Mouse (Mus musculus): Measurements from ENCODE around the gene Antxr1. TPM values are rescaled to one million over a fixed set of nuclear protein-coding genes. Genes with fewer than 3 reads are reported as not detected.

Antxr1 gene
- polyA plus RNA-seq, 1 experiment from 2014 or later, result 6.5 TPM

- no peak overlapping the region for H3K9ac ChIP-seq (ENCODE audit: low read length)
Observed at GRCm38 (mm10) chr6:87123973-87124372, 211.6 kb downstream of the Antxr1 start.

GRCm38 (mm10) chr6:87123406-87123805 lies 212.2 kb downstream of the Antxr1 start:
- H3K4me1 ChIP-seq (ENCODE audit: control insufficient read depth in 2 of 2, insufficient read depth in 2 of 2, low read length in 2 of 2), result peaks cover 7 to 8% of the 10 kb centered on the region in 2 experiments; a peak in 3 of 4 replicates
- H3K36me3 ChIP-seq (ENCODE audit: control insufficient read depth, insufficient read depth, low read length), result no peaks in the 10 kb centered on the region
- peaks cover 2% of the 10 kb centered on the region; the same call in 1 of the 2 replicates for H3K9me3 ChIP-seq (ENCODE audit: control insufficient read depth, low read length)
- no peak overlapping the region for H3K27ac ChIP-seq (replicated peaks in 1 of 2; ENCODE audit: control insufficient read depth in 1 of 2, insufficient read depth in 1 of 2, low read depth in 2 of 2, low read length in 2 of 2)
- no peak overlapping the region for H3K9ac ChIP-seq (ENCODE audit: low read length)
- 80% methylated on average over 6 of the region's 6 CpGs for WGBS
- H3K4me3 ChIP-seq (ENCODE audit: control insufficient read depth in 1 of 2, insufficient read depth in 1 of 2, low read depth in 1 of 2, low read length in 2 of 2), result no peak overlapping the region
- H3K27me3 ChIP-seq (ENCODE audit: control insufficient read depth, insufficient read depth, low read length), result no peaks in the 10 kb centered on the region
- ATAC-seq (ENCODE audit: insufficient number of reproducible peaks, insufficient read depth, low FRiP score, low read depth), result no peak
- no peak overlapping the region for H3K4me2 ChIP-seq (ENCODE audit: low read length)

More at GRCm38 (mm10) chr6:87123973-87124372, 211.6 kb downstream of the Antxr1 start:
- Histone ChIP-seq H3K9me3 (ENCODE audit: control insufficient read depth, low read length) (peaks cover 2% of the 10 kb centered on the region; the same call in 1 of the 2 replicates), H3K4me1 (ENCODE audit: control insufficient read depth in 2 of 2, insufficient read depth in 2 of 2, low read length in 2 of 2) (peaks cover 7 to 8% of the 10 kb centered on the region in 2 experiments; a peak in 3 of 4 replicates), H3K4me3 (ENCODE audit: control insufficient read depth in 1 of 2, insufficient read depth in 1 of 2, low read depth in 1 of 2, low read length in 2 of 2) (no peak overlapping the region), H3K36me3 (ENCODE audit: control insufficient read depth, insufficient read depth, low read length) (no peaks in the 10 kb centered on the region), H3K27ac (replicated peaks in 1 of 2; ENCODE audit: control insufficient read depth in 1 of 2, insufficient read depth in 1 of 2, low read depth in 2 of 2, low read length in 2 of 2) (no peak overlapping the region), H3K27me3 (ENCODE audit: control insufficient read depth, insufficient read depth, low read length) (no peaks in the 10 kb centered on the region), H3K4me2 (ENCODE audit: low read length) (no peak overlapping the region)
- 69% methylated on average over 4 of the region's 4 CpGs for WGBS
- ATAC-seq (ENCODE audit: insufficient number of reproducible peaks, insufficient read depth, low FRiP score, low read depth), result no peak

GRCm38 (mm10) chr6:87121961-87122360 lies 213.7 kb downstream of the Antxr1 start:
- no peak overlapping the region for H3K9ac ChIP-seq (ENCODE audit: low read length)
- no peaks in the 10 kb centered on the region for H3K27me3 ChIP-seq (ENCODE audit: control insufficient read depth, insufficient read depth, low read length)
- no peaks in the 10 kb centered on the region for H3K36me3 ChIP-seq (ENCODE audit: control insufficient read depth, insufficient read depth, low read length)
- H3K9me3 ChIP-seq (ENCODE audit: control insufficient read depth, low read length), result peaks cover 2% of the 10 kb centered on the region; the same call in 1 of the 2 replicates
- whole genome bisulfite sequencing, result 68% methylated on average over 7 of the region's 7 CpGs
- H3K4me3 ChIP-seq (ENCODE audit: control insufficient read depth in 1 of 2, insufficient read depth in 1 of 2, low read depth in 1 of 2, low read length in 2 of 2), result no peak overlapping the region
- no peak for ATAC-seq (ENCODE audit: insufficient number of reproducible peaks, insufficient read depth, low FRiP score, low read depth)
- H3K4me2 ChIP-seq (ENCODE audit: low read length), result no peak overlapping the region
- no peak overlapping the region for H3K27ac ChIP-seq (replicated peaks in 1 of 2; ENCODE audit: control insufficient read depth in 1 of 2, insufficient read depth in 1 of 2, low read depth in 2 of 2, low read length in 2 of 2)
- H3K4me1 ChIP-seq (ENCODE audit: control insufficient read depth in 2 of 2, insufficient read depth in 2 of 2, low read length in 2 of 2), result peaks cover under 1 to 5% of the 10 kb centered on the region in 2 experiments; a peak in 3 of 4 replicates

- Histone ChIP-seq H3K4me2 (ENCODE audit: low read length) (no peak overlapping the region), H3K9ac (ENCODE audit: low read length) (no peak overlapping the region), H3K27me3 (ENCODE audit: control insufficient read depth, insufficient read depth, low read length) (no peaks in the 10 kb centered on the region), H3K27ac (replicated peaks in 1 of 2; ENCODE audit: control insufficient read depth in 1 of 2, insufficient read depth in 1 of 2, low read depth in 2 of 2, low read length in 2 of 2) (no peak overlapping the region), H3K36me3 (ENCODE audit: control insufficient read depth, insufficient read depth, low read length) (no peaks in the 10 kb centered on the region), H3K9me3 (ENCODE audit: control insufficient read depth, low read length) (peaks cover 2% of the 10 kb centered on the region; the same call in 1 of the 2 replicates), H3K4me1 (ENCODE audit: control insufficient read depth in 2 of 2, insufficient read depth in 2 of 2, low read length in 2 of 2) (peaks cover 0 to 5% of the 10 kb centered on the region in 2 experiments; a peak in 1 of 4 replicates), H3K4me3 (ENCODE audit: control insufficient read depth in 1 of 2, insufficient read depth in 1 of 2, low read depth in 1 of 2, low read length in 2 of 2) (no peak overlapping the region)
- WGBS, result 84% methylated on average over 6 of the region's 6 CpGs
- no peak for ATAC-seq (ENCODE audit: insufficient number of reproducible peaks, insufficient read depth, low FRiP score, low read depth)
Observed at GRCm38 (mm10) chr6:87120661-87121060, 215.0 kb downstream of the Antxr1 start.

GRCm38 (mm10) chr6:87119975-87120374 lies 215.6 kb downstream of the Antxr1 start:
- ATAC-seq (ENCODE audit: insufficient number of reproducible peaks, insufficient read depth, low FRiP score, low read depth), result no peak
- 45% methylated on average over 4 of the region's 4 CpGs for WGBS
- H3K4me1 ChIP-seq (ENCODE audit: control insufficient read depth in 2 of 2, insufficient read depth in 2 of 2, low read length in 2 of 2), result peaks cover 0 to 5% of the 10 kb centered on the region in 2 experiments; a peak in 1 of 4 replicates
- H3K9ac ChIP-seq (ENCODE audit: low read length), result no peak overlapping the region
- no peak overlapping the region for H3K4me2 ChIP-seq (ENCODE audit: low read length)
- H3K36me3 ChIP-seq (ENCODE audit: control insufficient read depth, insufficient read depth, low read length), result no peaks in the 10 kb centered on the region
- no peak overlapping the region for H3K27ac ChIP-seq (replicated peaks in 1 of 2; ENCODE audit: control insufficient read depth in 1 of 2, insufficient read depth in 1 of 2, low read depth in 2 of 2, low read length in 2 of 2)
- no peaks in the 10 kb centered on the region for H3K27me3 ChIP-seq (ENCODE audit: control insufficient read depth, insufficient read depth, low read length)
- no peak overlapping the region for H3K4me3 ChIP-seq (ENCODE audit: control insufficient read depth in 1 of 2, insufficient read depth in 1 of 2, low read depth in 1 of 2, low read length in 2 of 2)
- H3K9me3 ChIP-seq (ENCODE audit: control insufficient read depth, low read length), result peaks cover 2% of the 10 kb centered on the region; the same call in 1 of the 2 replicates

GRCm38 (mm10) chr6:87119066-87119837 lies 216.4 kb downstream of the Antxr1 start:
- no peaks in the 10 kb centered on the region for H3K27me3 ChIP-seq (ENCODE audit: control insufficient read depth, insufficient read depth, low read length)
- no peak overlapping the region for H3K27ac ChIP-seq (replicated peaks in 1 of 2; ENCODE audit: control insufficient read depth in 1 of 2, insufficient read depth in 1 of 2, low read depth in 2 of 2, low read length in 2 of 2)
- H3K9me3 ChIP-seq (ENCODE audit: control insufficient read depth, low read length), result peaks cover 2% of the 10 kb centered on the region; the same call in 1 of the 2 replicates
- no peak overlapping the region for H3K9ac ChIP-seq (ENCODE audit: low read length)
- no peak overlapping the region for H3K4me2 ChIP-seq (ENCODE audit: low read length)
- H3K36me3 ChIP-seq (ENCODE audit: control insufficient read depth, insufficient read depth, low read length), result no peaks in the 10 kb centered on the region
- no peak for ATAC-seq (ENCODE audit: insufficient number of reproducible peaks, insufficient read depth, low FRiP score, low read depth)
- peaks cover 0 to 5% of the 10 kb centered on the region in 2 experiments; a peak in 1 of 4 replicates for H3K4me1 ChIP-seq (ENCODE audit: control insufficient read depth in 2 of 2, insufficient read depth in 2 of 2, low read length in 2 of 2)
- no peak overlapping the region for H3K4me3 ChIP-seq (ENCODE audit: control insufficient read depth in 1 of 2, insufficient read depth in 1 of 2, low read depth in 1 of 2, low read length in 2 of 2)
- WGBS, result 83% methylated on average over 20 of the region's 20 CpGs

- Histone ChIP-seq H3K36me3 (ENCODE audit: control insufficient read depth, insufficient read depth, low read length) (no peaks in the 10 kb centered on the region), H3K27ac (replicated peaks in 1 of 2; ENCODE audit: control insufficient read depth in 1 of 2, insufficient read depth in 1 of 2, low read depth in 2 of 2, low read length in 2 of 2) (no peak overlapping the region), H3K9ac (ENCODE audit: low read length) (no peak overlapping the region), H3K27me3 (ENCODE audit: control insufficient read depth, insufficient read depth, low read length) (no peaks in the 10 kb centered on the region), H3K4me1 (ENCODE audit: control insufficient read depth in 2 of 2, insufficient read depth in 2 of 2, low read length in 2 of 2) (peaks cover 0 to 5% of the 10 kb centered on the region in 2 experiments; a peak in 1 of 4 replicates), H3K4me2 (ENCODE audit: low read length) (no peak overlapping the region), H3K9me3 (ENCODE audit: control insufficient read depth, low read length) (peaks cover 2% of the 10 kb centered on the region; the same call in 1 of the 2 replicates), H3K4me3 (ENCODE audit: control insufficient read depth in 1 of 2, insufficient read depth in 1 of 2, low read depth in 1 of 2, low read length in 2 of 2) (no peak overlapping the region)
- 85% methylated on average over 7 of the region's 7 CpGs for WGBS
- ATAC-seq (ENCODE audit: insufficient number of reproducible peaks, insufficient read depth, low FRiP score, low read depth), result no peak
Observed at GRCm38 (mm10) chr6:87116596-87116995, 219.0 kb downstream of the Antxr1 start.
